Mouse (Mus musculus): ENCODE measurements around the gene Lcp2. TPM values are rescaled to one million over a fixed set of nuclear protein-coding genes. Genes with fewer than 3 reads are reported as not detected.

Lcp2 gene
- total and polyA plus RNA-seq, 3 experiments = 55.7 to 70.0 (median 66.4) TPM

- H3K27me3 ChIP-seq (ENCODE audit: control insufficient read depth in 1 of 2, insufficient read depth in 2 of 2, low read length in 2 of 2) = no peaks in the 10 kb centered on the region
- TF ChIP-seq TBP (IDR thresholded peaks at IDR 0.05; ENCODE audit: low read depth, low read length) (no peak), GATA1 (IDR thresholded peaks at IDR 0.05; ENCODE audit: low read depth, low read length) (no peak), SIN3A (IDR thresholded peaks at IDR 0.05; ENCODE audit: low read length) (no peak), UBTF (IDR thresholded peaks at IDR 0.05; ENCODE audit: borderline replicate concordance, insufficient read depth, low read depth, low read length) (no peak), ETS1 (IDR thresholded peaks at IDR 0.05; ENCODE audit: low read depth, low read length) (no peak), KAT2A (conservative IDR thresholded peaks at IDR 0.05; ENCODE audit: low read depth, low read length) (no peak), USF2 (IDR thresholded peaks at IDR 0.05; ENCODE audit: borderline replicate concordance in 1 of 2, insufficient read depth in 1 of 2, low read depth in 1 of 2, low read length in 2 of 2) (no peak), USF1 (IDR thresholded peaks at IDR 0.05; ENCODE audit: low read depth, low read length) (no peak), TAL1 (IDR thresholded peaks at IDR 0.05; ENCODE audit: low read length) (no peak), CHD2 (IDR thresholded peaks at IDR 0.05; ENCODE audit: low read length) (no peak), E2F4 (IDR thresholded peaks at IDR 0.05; ENCODE audit: borderline replicate concordance, low read depth, low read length) (no peak), ELF1 (IDR thresholded peaks at IDR 0.05; ENCODE audit: low read depth, low read length) (no peak), POLR2A (IDR thresholded peaks at IDR 0.05; ENCODE audit: control insufficient read depth in 1 of 2, insufficient read depth in 1 of 2, low read depth in 1 of 2, low read length in 2 of 2, poor library complexity in 1 of 2) (no peak), JUND (IDR thresholded peaks at IDR 0.05; ENCODE audit: low read depth, low read length) (no peak), NRF1 (IDR thresholded peaks at IDR 0.05; ENCODE audit: insufficient read depth, low read depth, low read length, poor library complexity, severe bottlenecking) (no peak), MYB (IDR thresholded peaks at IDR 0.05; ENCODE audit: low read depth, low read length) (no peak), ZMIZ1 (IDR thresholded peaks at IDR 0.05; ENCODE audit: low read depth, low read length) (no peak), SMC3 (IDR thresholded peaks at IDR 0.05; ENCODE audit: low read depth, low read length) (no peak), RCOR1 (IDR thresholded peaks at IDR 0.05; ENCODE audit: low read depth, low read length) (no peak)
- H3K9me3 ChIP-seq (replicated peaks; ENCODE audit: insufficient read depth, low read length) = no peaks in the 10 kb centered on the region
- H3K36me3 ChIP-seq (ENCODE audit: control insufficient read depth in 1 of 2, insufficient read depth in 2 of 2, low read length in 2 of 2) = peaks cover 0 to 37% of the 10 kb centered on the region in 2 experiments; a peak in 2 of 4 replicates
- H3K9ac ChIP-seq (ENCODE audit: control insufficient read depth, low read depth, low read length, poor library complexity, severe bottlenecking) = no peak overlapping the region
- peaks cover 26 to 35% of the 10 kb centered on the region in 2 experiments for H3K4me1 ChIP-seq (ENCODE audit: control insufficient read depth in 1 of 2, insufficient read depth in 2 of 2, low read length in 2 of 2)
- no peaks in the 10 kb centered on the region for H3K79me2 ChIP-seq (ENCODE audit: control insufficient read depth, insufficient read depth, low read length, poor library complexity)
- no peak for DNase-seq (ENCODE audit: low read depth, low spot score)
- H3K27ac ChIP-seq (ENCODE audit: control insufficient read depth, low read depth, low read length) = no peak overlapping the region
- no peak overlapping the region for H3K4me3 ChIP-seq (ENCODE audit: control insufficient read depth in 1 of 2, insufficient read depth in 1 of 2, low read depth in 2 of 2, low read length in 2 of 2)
Measured at GRCm38 (mm10) chr11:34113760-34114159, 67.0 kb downstream of the Lcp2 start.

GRCm38 (mm10) chr11:34116572-34117135 lies 69.9 kb downstream of the Lcp2 start:
- Histone ChIP-seq H3K4me1 (ENCODE audit: control insufficient read depth in 1 of 2, insufficient read depth in 2 of 2, low read length in 2 of 2) (peaks cover 14 to 31% of the 10 kb centered on the region in 2 experiments), H3K9me3 (replicated peaks; ENCODE audit: insufficient read depth, low read length) (no peaks in the 10 kb centered on the region), H3K79me2 (ENCODE audit: control insufficient read depth, insufficient read depth, low read length, poor library complexity) (no peaks in the 10 kb centered on the region), H3K27ac (ENCODE audit: control insufficient read depth, low read depth, low read length) (peak overlapping the region; percentile 88), H3K36me3 (ENCODE audit: control insufficient read depth in 1 of 2, insufficient read depth in 2 of 2, low read length in 2 of 2) (peaks cover 0 to 25% of the 10 kb centered on the region in 2 experiments; a peak in 2 of 4 replicates), H3K27me3 (ENCODE audit: control insufficient read depth in 1 of 2, insufficient read depth in 2 of 2, low read length in 2 of 2) (no peaks in the 10 kb centered on the region), H3K9ac (ENCODE audit: control insufficient read depth, low read depth, low read length, poor library complexity, severe bottlenecking) (no peak overlapping the region), H3K4me3 (ENCODE audit: control insufficient read depth in 1 of 2, insufficient read depth in 1 of 2, low read depth in 2 of 2, low read length in 2 of 2) (peak overlapping the region in 1 of 2 experiments; percentile 7; a peak in 1 of 4 replicates)
- DNase-seq (ENCODE audit: low read depth, low spot score) = peak; percentile 87
- peak; percentile 96 for TF ChIP-seq ETS1 (IDR thresholded peaks at IDR 0.05; ENCODE audit: low read depth, low read length)
- peak; percentile 93 to 95 for TF ChIP-seq EP300 (IDR thresholded peaks at IDR 0.05; ENCODE audit: low read depth in 1 of 2, low read length in 2 of 2)
- TF ChIP-seq BHLHE40 (IDR thresholded peaks at IDR 0.05; ENCODE audit: borderline replicate concordance, low read depth, low read length) = peak; percentile 86; the same call in 1 of the 2 replicates
- peak; percentile 79 for TF ChIP-seq ELF1 (IDR thresholded peaks at IDR 0.05; ENCODE audit: low read depth, low read length)
- no peak for TF ChIP-seq JUND (IDR thresholded peaks at IDR 0.05; ENCODE audit: low read depth, low read length)
- peak; percentile 86 for TF ChIP-seq SIN3A (IDR thresholded peaks at IDR 0.05; ENCODE audit: low read length)
- no peak for TF ChIP-seq NELFE (IDR thresholded peaks at IDR 0.05; ENCODE audit: low read depth, low read length)
- TF ChIP-seq UBTF (IDR thresholded peaks at IDR 0.05; ENCODE audit: borderline replicate concordance, insufficient read depth, low read depth, low read length) = no peak
- TF ChIP-seq USF2 (IDR thresholded peaks at IDR 0.05; ENCODE audit: borderline replicate concordance in 1 of 2, insufficient read depth in 1 of 2, low read depth in 1 of 2, low read length in 2 of 2) = no peak
- no peak for TF ChIP-seq RAD21 (IDR thresholded peaks at IDR 0.05; ENCODE audit: low read depth, low read length)
- peak; percentile 68; the same call in 1 of the 2 replicates for TF ChIP-seq MAFK (IDR thresholded peaks at IDR 0.05; ENCODE audit: borderline replicate concordance, low read depth, low read length)
- TF ChIP-seq POLR2A (IDR thresholded peaks at IDR 0.05; ENCODE audit: control insufficient read depth in 1 of 2, insufficient read depth in 1 of 2, low read depth in 1 of 2, low read length in 2 of 2, poor library complexity in 1 of 2) = 0 out of 4 replicates have a peak, but pooled peaks of 1 of the 2 experiments have one; percentile 22
- TF ChIP-seq CTCF (IDR thresholded peaks at IDR 0.05 in 2 of 3, conservative IDR thresholded peaks at IDR 0.05 in 1 of 3; ENCODE audit: control insufficient read depth in 1 of 3, insufficient read depth in 1 of 3, low read depth in 2 of 3, low read length in 3 of 3, poor library complexity in 1 of 3, severe bottlenecking in 1 of 3) = no peak
- TF ChIP-seq MXI1 (IDR thresholded peaks at IDR 0.05; ENCODE audit: low read depth, low read length) = peak; percentile 92
- TF ChIP-seq HCFC1 (IDR thresholded peaks at IDR 0.05; ENCODE audit: low read depth, low read length) = peak; percentile 58; the same call in 1 of the 2 replicates
- TF ChIP-seq RCOR1 (IDR thresholded peaks at IDR 0.05; ENCODE audit: low read depth, low read length) = peak; percentile 77; the same call in 1 of the 2 replicates
- peak; percentile 90 for TF ChIP-seq MAZ (IDR thresholded peaks at IDR 0.05; ENCODE audit: low read depth, low read length)
- TF ChIP-seq CHD2 (IDR thresholded peaks at IDR 0.05; ENCODE audit: low read length) = peak; percentile 15; the same call in 1 of the 2 replicates
- no peak; the same call in 1 of the 2 replicates for TF ChIP-seq TBP (IDR thresholded peaks at IDR 0.05; ENCODE audit: low read depth, low read length)
